Mouse (Mus musculus) limb, embryonic 14.5 days (tissue): ENCODE measurements around the gene Mmd2. TPM values are rescaled to one million over a fixed set of nuclear protein-coding genes. Genes with fewer than 3 reads are reported as not detected.

ENCODE experiments used
- ATAC-seq: fragments of 200-750 bp; cut with Nextera tagmentation; 2 replicates; pipeline ENCODE4 v1.8.0; 2017; ENCODE audit warnings: low read depth, moderate number of reproducible peaks, moderate TSS enrichment; ENCODE audit not compliant: low FRiP score
- DNase-seq: peaks from one replicate; pipeline ENCODE4 v3.0.0-alpha.2; 2015; ENCODE audit warnings: low spot score
- H3K27ac ChIP-seq: fragments of 300-500 bp; sonication (generic); replicated peaks from 2 replicates; pipeline ENCODE4 v1.5.1; 2014; ENCODE audit warnings: low read depth, mild to moderate bottlenecking, low read length, moderate library complexity, mixed read lengths
- H3K27me3 ChIP-seq: fragments of 300-500 bp; sonication (generic); 2 replicates; pipeline ENCODE4 v1.6.1; 2014; ENCODE audit warnings: low read length, mixed read lengths; ENCODE audit not compliant: control insufficient read depth, insufficient read depth
- H3K36me3 ChIP-seq: fragments of 300-500 bp; sonication (generic); 2 replicates; pipeline ENCODE4 v1.6.1; 2014; ENCODE audit warnings: mild to moderate bottlenecking, low read length, moderate library complexity, mixed read lengths; ENCODE audit not compliant: control insufficient read depth, insufficient read depth
- H3K4me1 ChIP-seq: fragments of 300-500 bp; sonication (generic); 2 replicates; pipeline ENCODE4 v1.6.1; 2014; ENCODE audit warnings: antibody characterized with exemption, low read length, mixed read lengths; ENCODE audit not compliant: control insufficient read depth, insufficient read depth
- H3K4me2 ChIP-seq: fragments of 300-500 bp; sonication (generic); replicated peaks from 2 replicates; pipeline ENCODE4 v1.6.1; 2014; ENCODE audit warnings: low read depth, mild to moderate bottlenecking, low read length, moderate library complexity; ENCODE audit not compliant: severe bottlenecking
- H3K4me3 ChIP-seq: fragments of 300-500 bp; sonication (generic); replicated peaks from 2 replicates; pipeline ENCODE4 v1.5.1; 2014; ENCODE audit warnings: low read length
- H3K9ac ChIP-seq: fragments of 300-500 bp; sonication (generic); 2 replicates; pipeline ENCODE4 v1.6.1; 2014; ENCODE audit warnings: mild to moderate bottlenecking, low read depth, low read length, moderate library complexity; ENCODE audit not compliant: severe bottlenecking
- H3K9me3 ChIP-seq: fragments of 300-500 bp; sonication (generic); 2 replicates; pipeline ENCODE4 v1.6.1; 2016; ENCODE audit warnings: low read length; ENCODE audit not compliant: control insufficient read depth
- POLR2A ChIP-seq: fragments of 200-500 bp; IDR thresholded peaks from 2 replicates; pipeline ENCODE4 v1.8.0; 2012; ENCODE audit warnings: inconsistent platforms, mild to moderate bottlenecking, moderate library complexity, borderline replicate concordance; ENCODE audit not compliant: insufficient read depth, insufficient read length; ENCODE audit errors: extremely low read depth
- WGBS: fragments of 180-500 bp; shearing (Covaris S2); extraction: QIAGEN DNeasy Blood & Tissue Kit; methylation state at CpG from one replicate; pipeline ENCODE4 v1.1.7; 2014; 5-methylcytosine and 5-hydroxymethylcytosine counted together
- polyA plus RNA-seq, 2 experiments: library from polyadenylated mRNA; depleted of rRNA in 1 of 2; stranded (reverse) in 1 of 2; unstranded in 1 of 2; fragments of >200 nt; fragmentation: Nextera tagmentation in 1 of 2; extraction: Ambion mirVana in 1 of 2; gene quantifications; 2 replicates each; pipeline versions ENCODE4 v1.2.1 to v1.2.3; 2012 to 2014

The Mmd2 gene
- polyA plus RNA-seq, 2 experiments: 1.2 to 2.0 TPM

DNA sequence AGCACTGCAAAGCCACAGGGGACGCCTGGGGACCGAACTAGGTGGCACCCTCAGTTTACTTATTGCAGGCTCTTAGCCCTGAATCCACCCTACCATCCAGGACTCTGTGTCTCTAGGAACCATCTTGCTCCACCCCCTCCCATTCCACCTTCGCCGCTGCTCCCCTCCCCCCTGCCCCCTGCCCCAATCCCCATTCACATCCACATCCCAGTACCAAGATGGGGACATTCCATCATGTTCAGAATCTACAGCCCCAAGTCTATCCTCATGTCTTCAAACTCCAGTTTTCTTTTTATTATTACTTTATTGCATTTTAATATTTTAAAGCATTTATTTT lies 357 bp upstream of the Mmd2 start:
- no peak for DNase-seq
- WGBS: 0% methylated on average over 2 of the region's 4 CpGs
- no peak for TF ChIP-seq POLR2A
- peak overlapping the region; percentile 58; the same call in 1 of the 2 replicates for H3K9ac ChIP-seq
- H3K4me2 ChIP-seq: peak overlapping the region; percentile 71
- no peaks in the 10 kb centered on the region for H3K4me1 ChIP-seq
- no peaks in the 10 kb centered on the region for H3K36me3 ChIP-seq
- ATAC-seq: 0 out of 2 replicates have a peak, but pooled peaks have one; percentile 37
- H3K27ac ChIP-seq: no peak overlapping the region
- no peaks in the 10 kb centered on the region for H3K9me3 ChIP-seq
- peaks cover 12% of the 10 kb centered on the region; the same call in 1 of the 2 replicates for H3K27me3 ChIP-seq
- peak overlapping the region; percentile 40 for H3K4me3 ChIP-seq

DNA sequence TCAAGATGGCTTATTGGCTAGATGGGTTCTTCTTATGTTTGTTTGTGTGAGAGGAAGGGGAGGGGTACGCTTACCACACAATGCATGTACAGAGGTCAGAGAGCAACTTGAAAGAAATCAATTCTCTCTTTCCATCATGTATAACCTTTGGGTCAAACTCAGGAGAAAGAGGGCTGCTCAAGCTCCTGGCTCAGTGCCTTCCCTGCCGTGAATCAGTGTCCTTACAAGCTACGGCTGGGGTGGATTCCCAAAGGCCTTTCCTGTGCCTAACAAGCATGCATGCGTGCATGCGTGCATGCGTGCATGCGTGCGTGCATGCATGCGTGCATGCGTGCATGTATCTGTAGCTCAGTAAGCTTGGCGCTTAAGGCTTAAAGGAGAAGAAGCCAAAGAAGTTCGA lies 3.3 kb downstream of the Mmd2 start:
- Histone ChIP-seq H3K4me2 (no peak overlapping the region), H3K4me1 (no peaks in the 10 kb centered on the region), H3K9me3 (no peaks in the 10 kb centered on the region), H3K9ac (no peak overlapping the region), H3K36me3 (no peaks in the 10 kb centered on the region), H3K27ac (no peak overlapping the region), H3K27me3 (peaks cover 12% of the 10 kb centered on the region; the same call in 1 of the 2 replicates), H3K4me3 (no peak overlapping the region)
- ATAC-seq (no peak), DNase-seq (no peak)
- WGBS: 91% methylated on average over 12 of the region's 12 CpGs
- TF ChIP-seq POLR2A: no peak

DNA sequence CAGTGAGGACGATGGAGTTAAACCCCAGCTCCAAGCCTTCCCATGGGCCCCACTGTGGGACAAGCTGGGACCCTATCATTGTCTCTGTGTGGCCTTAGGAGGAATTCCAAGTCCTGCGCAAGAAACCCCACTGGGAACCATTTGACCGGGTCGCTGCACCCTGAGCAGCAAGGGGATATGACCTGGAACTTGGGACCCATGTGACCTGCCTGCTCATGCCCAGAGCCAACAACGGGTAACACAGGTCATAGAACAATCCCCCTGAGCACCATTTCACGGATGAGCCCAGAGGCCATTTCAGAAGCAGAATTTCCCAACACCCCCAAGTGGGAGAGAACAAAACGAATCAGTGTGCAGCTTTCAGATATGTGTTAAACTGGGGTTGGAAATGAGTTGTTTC lies 4.2 kb downstream of the Mmd2 start:
- H3K27ac ChIP-seq: no peak overlapping the region
- no peak for TF ChIP-seq POLR2A
- H3K9ac ChIP-seq: no peak overlapping the region
- no peaks in the 10 kb centered on the region for H3K36me3 ChIP-seq
- H3K4me2 ChIP-seq: no peak overlapping the region
- no peaks in the 10 kb centered on the region for H3K9me3 ChIP-seq
- DNase-seq (no peak), ATAC-seq (no peak)
- no peak overlapping the region for H3K4me3 ChIP-seq
- H3K4me1 ChIP-seq: no peaks in the 10 kb centered on the region
- WGBS: 67% methylated on average over 7 of the region's 7 CpGs
- H3K27me3 ChIP-seq: peaks cover 12% of the 10 kb centered on the region; the same call in 1 of the 2 replicates

DNA sequence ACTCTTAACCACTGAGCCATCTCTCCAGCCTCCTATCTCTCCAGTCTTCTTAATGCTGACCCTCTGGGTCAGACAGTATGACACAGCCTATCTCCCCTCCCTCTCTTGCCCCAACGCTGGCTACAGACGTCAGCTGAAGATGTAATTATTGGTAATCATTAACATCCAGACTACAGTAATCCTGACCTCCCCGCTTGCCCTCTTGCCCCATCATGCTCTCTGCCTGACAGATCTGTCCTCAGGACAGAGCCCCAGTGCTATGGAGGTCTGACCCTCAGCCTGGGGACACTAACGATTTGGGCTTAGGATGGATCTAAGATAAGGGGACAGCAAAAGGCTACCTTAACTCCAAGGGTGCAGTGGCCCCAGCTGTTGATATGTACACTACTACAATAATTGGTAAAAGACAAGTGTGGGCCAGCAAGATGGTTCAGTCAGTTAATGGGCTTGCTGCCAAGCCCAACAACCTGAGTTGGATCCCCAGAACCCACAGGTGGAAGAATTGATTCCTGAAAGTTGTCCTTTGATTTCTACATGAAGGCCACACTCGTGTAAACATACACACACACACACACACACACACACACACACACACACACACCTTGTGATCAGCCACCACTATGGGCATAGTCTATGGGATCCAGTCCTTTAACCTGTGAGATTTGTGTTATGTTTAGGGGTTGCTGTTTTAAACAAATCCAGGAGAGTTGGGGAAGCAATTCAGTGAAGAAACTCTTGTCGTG lies 10.8 kb downstream of the Mmd2 start:
- H3K9me3 ChIP-seq: no peaks in the 10 kb centered on the region
- ATAC-seq: no peak
- 77% methylated on average over 6 of the region's 6 CpGs for WGBS

DNA sequence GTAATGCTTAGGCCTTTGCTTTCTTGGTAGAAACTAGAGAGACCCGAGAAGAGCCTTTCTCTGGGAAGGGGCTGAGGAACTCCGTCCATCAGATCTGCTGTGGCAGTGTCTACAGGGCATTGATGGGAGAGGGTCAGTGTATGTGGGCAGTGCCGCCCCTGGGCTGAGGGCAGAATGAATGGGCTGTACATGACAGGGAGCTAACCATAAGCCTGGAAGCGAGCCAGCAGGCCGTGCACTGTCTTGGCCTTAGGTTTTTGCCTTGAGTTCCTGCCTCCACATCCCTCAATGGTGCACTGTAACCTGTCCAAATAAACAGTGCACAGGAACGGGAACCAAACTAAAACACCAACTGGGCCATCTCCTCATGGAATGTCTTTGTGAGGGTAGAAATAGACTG lies 11.9 kb downstream of the Mmd2 start:
- DNase-seq (no peak), ATAC-seq (no peak)
- H3K36me3 ChIP-seq: no peaks in the 10 kb centered on the region
- H3K9me3 ChIP-seq: no peaks in the 10 kb centered on the region
- H3K27ac ChIP-seq: no peak overlapping the region
- H3K4me3 ChIP-seq: no peak overlapping the region
- no peaks in the 10 kb centered on the region for H3K27me3 ChIP-seq
- H3K9ac ChIP-seq: no peak overlapping the region
- no peak for TF ChIP-seq POLR2A
- H3K4me2 ChIP-seq: no peak overlapping the region
- 85% methylated on average over 6 of the region's 6 CpGs for WGBS
- no peaks in the 10 kb centered on the region for H3K4me1 ChIP-seq

More for the DNA sequence above, 10.8 kb downstream of the Mmd2 start:
- H3K4me3 ChIP-seq: no peak overlapping the region
- no peak overlapping the region for H3K9ac ChIP-seq
- no peak for DNase-seq
- no peak overlapping the region for H3K27ac ChIP-seq
- H3K27me3 ChIP-seq: no peaks in the 10 kb centered on the region
- no peaks in the 10 kb centered on the region for H3K4me1 ChIP-seq
- no peak overlapping the region for H3K4me2 ChIP-seq
- no peaks in the 10 kb centered on the region for H3K36me3 ChIP-seq
- no peak for TF ChIP-seq POLR2A

DNA sequence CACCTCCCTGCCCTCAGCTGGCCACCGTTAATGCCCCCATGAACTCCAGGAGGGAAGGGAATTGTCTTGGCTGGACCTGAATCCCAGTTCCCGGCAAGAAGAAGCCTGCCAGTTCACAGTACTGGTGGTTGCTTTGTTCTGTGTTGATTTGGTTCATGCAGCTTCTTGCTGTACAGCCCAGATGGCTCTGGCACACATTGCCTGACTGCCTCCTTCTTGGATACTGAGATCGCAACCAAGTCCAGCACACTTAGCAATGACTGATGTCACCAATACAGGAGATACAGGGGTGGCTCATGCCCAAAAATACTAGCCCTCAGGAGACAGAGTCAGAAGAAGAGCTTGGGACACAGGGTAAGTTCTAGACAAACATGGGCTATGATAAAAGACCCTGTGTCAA lies 12.9 kb downstream of the Mmd2 start:
- TF ChIP-seq POLR2A: no peak
- no peak overlapping the region for H3K4me3 ChIP-seq
- no peaks in the 10 kb centered on the region for H3K4me1 ChIP-seq
- no peak for ATAC-seq
- H3K36me3 ChIP-seq: no peaks in the 10 kb centered on the region
- no peak for DNase-seq
- H3K9me3 ChIP-seq: no peaks in the 10 kb centered on the region
- WGBS: 54% methylated on average over 3 of the region's 3 CpGs
- H3K9ac ChIP-seq: no peak overlapping the region
- no peak overlapping the region for H3K4me2 ChIP-seq
- H3K27me3 ChIP-seq: no peaks in the 10 kb centered on the region
- H3K27ac ChIP-seq: no peak overlapping the region
